Mouse (Mus musculus) stomach, postnatal 0 days (tissue): ENCODE results near the gene Hrc. TPM values are rescaled to one million over a fixed set of nuclear protein-coding genes. Genes with fewer than 3 reads are reported as not detected.

Experiments
- ATAC-seq: fragments of 200-750 bp; cut with Nextera tagmentation; 2 replicates; pipeline ENCODE4 v1.8.0; 2017; ENCODE audit not compliant: low FRiP score, low TSS enrichment
- DNase-seq: peaks from one replicate; pipeline ENCODE4 v3.0.0-alpha.2; 2016; ENCODE audit warnings: low spot score
- H3K27ac ChIP-seq: fragments of 300-500 bp; sonication (generic); replicated peaks from 2 replicates; pipeline ENCODE4 v1.5.1; 2014; ENCODE audit warnings: mild to moderate bottlenecking, control low read depth
- H3K27me3 ChIP-seq: fragments of 300-500 bp; sonication (generic); 2 replicates; pipeline ENCODE4 v1.6.1; 2014; ENCODE audit warnings: low read length; ENCODE audit not compliant: control insufficient read depth, insufficient read depth
- H3K36me3 ChIP-seq: fragments of 300-500 bp; sonication (generic); 2 replicates; pipeline ENCODE4 v1.6.1; 2014; ENCODE audit warnings: low read length, mixed read lengths; ENCODE audit not compliant: control insufficient read depth, insufficient read depth
- H3K4me1 ChIP-seq: fragments of 300-500 bp; sonication (generic); replicated peaks from 2 replicates; pipeline ENCODE4 v1.6.1; 2014; ENCODE audit warnings: antibody characterized with exemption; ENCODE audit not compliant: control insufficient read depth, insufficient read depth
- H3K4me2 ChIP-seq: fragments of 300-500 bp; sonication (generic); replicated peaks from 2 replicates; pipeline ENCODE4 v1.6.1; 2014; ENCODE audit warnings: low read depth, mild to moderate bottlenecking, control low read depth, moderate library complexity
- H3K4me3 ChIP-seq: fragments of 300-500 bp; sonication (generic); 2 replicates; pipeline ENCODE4 v1.5.1; 2014; ENCODE audit warnings: low read depth, low read length, control low read depth
- H3K9ac ChIP-seq: fragments of 300-500 bp; sonication (generic); 2 replicates; pipeline ENCODE4 v1.6.1; 2014; ENCODE audit warnings: mild to moderate bottlenecking, low read length, control low read depth, mixed read lengths
- H3K9me3 ChIP-seq: fragments of 300-500 bp; sonication (generic); 2 replicates; pipeline ENCODE4 v1.6.1; 2016; ENCODE audit warnings: low read length; ENCODE audit not compliant: control insufficient read depth
- CTCF ChIP-seq: IDR thresholded peaks from 2 replicates; pipeline ENCODE4 v1.5.1; 2016; ENCODE audit warnings: antibody characterized with exemption, low read depth, mild to moderate bottlenecking, moderate library complexity
- EP300 ChIP-seq: optimal IDR thresholded peaks from 2 replicates; pipeline ENCODE3; 2016; ENCODE audit warnings: antibody characterized with exemption
- WGBS: fragments of 180-500 bp; shearing (Covaris S2); extraction: QIAGEN DNeasy Blood & Tissue Kit; methylation state at CpG from one replicate; pipeline ENCODE4 v1.1.7; 2014; 5-methylcytosine and 5-hydroxymethylcytosine counted together
- polyA plus RNA-seq: library from polyadenylated mRNA; unstranded; fragments of >200 nt; fragmentation: Nextera tagmentation; extraction: Ambion mirVana; gene quantifications from 2 replicates; pipeline ENCODE4 v1.2.1, GENCODE M21; 2015

The Hrc gene
- polyA plus RNA-seq, 1 experiment from 2014 or later, result 0.85 TPM

- TF ChIP-seq EP300, result no peak
- TF ChIP-seq CTCF, result no peak
- Histone ChIP-seq H3K27ac (no peak overlapping the region), H3K9me3 (no peaks in the 10 kb centered on the region), H3K4me1 (peaks cover 3% of the 10 kb centered on the region; the same call in 1 of the 2 replicates), H3K27me3 (no peaks in the 10 kb centered on the region), H3K36me3 (no peaks in the 10 kb centered on the region), H3K9ac (no peak overlapping the region), H3K4me3 (peak overlapping the region; percentile 56; the same call in 1 of the 2 replicates), H3K4me2 (no peak overlapping the region; the same call in 1 of the 2 replicates)
- 89% methylated on average over 15 of the region's 15 CpGs for WGBS
- DNase-seq (no peak), ATAC-seq (no peak)
Measured at GRCm38 (mm10) chr7:45368178-45368577, 33.1 kb downstream of the Hrc start.

- Histone ChIP-seq H3K36me3 (0 out of 2 replicates have a peak, but pooled peaks cover 3% of the 10 kb centered on the region), H3K9ac (no peak overlapping the region), H3K4me1 (peaks cover 3% of the 10 kb centered on the region; the same call in 1 of the 2 replicates), H3K4me3 (no peak overlapping the region), H3K27ac (no peak overlapping the region), H3K9me3 (no peaks in the 10 kb centered on the region), H3K27me3 (no peaks in the 10 kb centered on the region), H3K4me2 (peak overlapping the region; percentile 98)
- DNase-seq (no peak), ATAC-seq (no peak)
- no peak for TF ChIP-seq EP300
- TF ChIP-seq CTCF, result no peak
- WGBS, result 73% methylated on average over 16 of the region's 16 CpGs
Measured at GRCm38 (mm10) chr7:45369022-45369745, 34.1 kb downstream of the Hrc start.

DNA sequence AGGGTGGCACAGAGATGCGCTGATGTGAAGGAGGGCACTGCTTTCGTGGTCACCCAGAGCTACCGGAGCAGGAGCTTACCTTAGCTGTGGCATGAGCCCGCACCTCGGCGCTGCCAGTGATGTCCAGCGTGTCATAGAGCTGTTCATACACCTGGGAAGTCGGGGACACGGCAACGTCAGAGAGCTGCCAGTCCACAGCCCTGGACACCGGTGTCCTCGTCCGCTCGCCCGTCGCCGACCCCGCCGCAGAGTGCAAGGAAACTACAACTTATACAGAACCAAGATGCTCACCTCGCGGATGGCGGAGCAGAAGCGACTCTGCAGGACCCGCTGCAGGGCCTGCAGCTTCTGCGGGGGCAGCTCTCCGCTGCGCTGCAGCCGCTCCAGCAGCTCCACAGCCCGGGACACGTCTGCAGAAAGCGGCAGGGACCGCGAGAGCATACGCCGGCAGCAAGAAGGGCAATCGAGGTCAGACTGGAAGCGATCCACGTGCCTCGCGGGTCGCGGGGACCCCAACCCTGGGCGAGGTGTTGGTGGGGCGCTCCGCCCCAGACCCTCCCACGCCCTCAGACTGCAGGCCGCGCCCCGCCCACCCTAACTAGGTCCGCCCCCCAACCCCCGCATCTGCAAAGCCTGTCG is 34.9 kb downstream of the Hrc start:
- Histone ChIP-seq H3K4me2 (peak overlapping the region; percentile 98), H3K9ac (peak overlapping the region; percentile 60), H3K27ac (no peak overlapping the region), H3K36me3 (0 out of 2 replicates have a peak, but pooled peaks cover 3% of the 10 kb centered on the region), H3K4me1 (peaks cover 3% of the 10 kb centered on the region; the same call in 1 of the 2 replicates), H3K9me3 (no peaks in the 10 kb centered on the region), H3K4me3 (peak overlapping the region; percentile 52), H3K27me3 (no peaks in the 10 kb centered on the region)
- DNase-seq (no peak), ATAC-seq (peak; percentile 1; the same call in 1 of the 2 replicates)
- no peak for TF ChIP-seq EP300
- no peak for TF ChIP-seq CTCF
- 8% methylated on average over 50 of the region's 52 CpGs for WGBS

- Histone ChIP-seq H3K9me3 (no peaks in the 10 kb centered on the region), H3K36me3 (peaks cover 5% of the 10 kb centered on the region), H3K4me2 (peak within 1 kb of the TSS; percentile 98), H3K4me1 (peaks cover 3% of the 10 kb centered on the region; the same call in 1 of the 2 replicates), H3K4me3 (peak within 1 kb of the TSS; percentile 52), H3K27ac (no peak within 1 kb of the TSS), H3K27me3 (no peaks in the 10 kb centered on the region), H3K9ac (peak within 1 kb of the TSS; percentile 60)
- 8% methylated on average over 28 of the region's 28 CpGs for WGBS
- no peak for TF ChIP-seq EP300
- TF ChIP-seq CTCF, result peak; percentile 38
- ATAC-seq, result peak; percentile 79
- peak; percentile 96 for DNase-seq
Measured at GRCm38 (mm10) chr7:45370475-45371311, 35.6 kb downstream of the Hrc start, which contains the start of gene Lin7b. Lin7b (minus strand) TSS chr7:45370583.

GRCm38 (mm10) chr7:45372371-45372770 is 37.3 kb downstream of the Hrc start:
- no peak for ATAC-seq
- H3K4me3 ChIP-seq, result no peak overlapping the region
- peaks cover 20% of the 10 kb centered on the region for H3K36me3 ChIP-seq
- TF ChIP-seq CTCF (no peak), EP300 (no peak)
- WGBS, result 77% methylated on average over 5 of the region's 5 CpGs
- H3K9ac ChIP-seq, result no peak overlapping the region
- no peak for DNase-seq
- H3K27me3 ChIP-seq, result no peaks in the 10 kb centered on the region
- H3K27ac ChIP-seq, result no peak overlapping the region
- H3K9me3 ChIP-seq, result no peaks in the 10 kb centered on the region
- no peak overlapping the region for H3K4me2 ChIP-seq
- H3K4me1 ChIP-seq, result no peaks in the 10 kb centered on the region
